Mouse (Mus musculus) forebrain, embryonic 14.5 days (tissue): ENCODE measurements around the gene Anp32a. TPM values are rescaled to one million over a fixed set of nuclear protein-coding genes. Genes with fewer than 3 reads are reported as not detected.

Experiments
- ATAC-seq: fragments of 200-750 bp; cut with Nextera tagmentation; 2 replicates; pipeline ENCODE4 v1.8.0; 2017; ENCODE audit warnings: mild to moderate bottlenecking, moderate library complexity
- DNase-seq: peaks from one replicate; pipeline ENCODE4 v3.0.0-alpha.2; 2015; ENCODE audit warnings: low spot score
- H3K27ac ChIP-seq: fragments of 300-500 bp; sonication (generic); 2 replicates; pipeline ENCODE4 v1.5.1; 2014; ENCODE audit warnings: low read depth, mild to moderate bottlenecking, control low read depth, low read length, moderate library complexity
- H3K27me3 ChIP-seq: fragments of 300-500 bp; sonication (generic); replicated peaks from 2 replicates; pipeline ENCODE4 v1.6.1; 2014; ENCODE audit warnings: low read length, control low read depth, mixed read lengths; ENCODE audit not compliant: control insufficient read depth, insufficient read depth
- H3K36me3 ChIP-seq: fragments of 300-500 bp; sonication (generic); 2 replicates; pipeline ENCODE4 v1.6.1; 2014; ENCODE audit warnings: low read length, control low read depth; ENCODE audit not compliant: control insufficient read depth, insufficient read depth
- H3K4me1 ChIP-seq: fragments of 300-500 bp; sonication (generic); 2 replicates; pipeline ENCODE4 v1.6.1; 2014; ENCODE audit warnings: antibody characterized with exemption, low read length, control low read depth; ENCODE audit not compliant: control insufficient read depth, insufficient read depth
- H3K4me2 ChIP-seq: fragments of 300-500 bp; sonication (generic); 2 replicates; pipeline ENCODE4 v1.6.1; 2014; ENCODE audit warnings: mild to moderate bottlenecking, control low read depth, low read length
- H3K4me3 ChIP-seq: fragments of 300-500 bp; sonication (generic); 2 replicates; pipeline ENCODE4 v1.5.1; 2014; ENCODE audit warnings: low read depth, low read length, control low read depth
- H3K9ac ChIP-seq: fragments of 300-500 bp; sonication (generic); 2 replicates; pipeline ENCODE4 v1.6.1; 2014; ENCODE audit warnings: mild to moderate bottlenecking, low read length, control low read depth, moderate library complexity
- H3K9me3 ChIP-seq: fragments of 300-500 bp; sonication (generic); replicated peaks from 2 replicates; pipeline ENCODE4 v1.6.1; 2016; ENCODE audit warnings: low read length, control low read depth, mixed read lengths; ENCODE audit not compliant: control insufficient read depth
- WGBS: fragments of 180-500 bp; shearing (Covaris S2); extraction: QIAGEN DNeasy Blood & Tissue Kit; methylation state at CpG from one replicate; pipeline ENCODE4 v1.1.7; 2014; 5-methylcytosine and 5-hydroxymethylcytosine counted together
- polyA plus RNA-seq: library from polyadenylated mRNA; unstranded; fragments of >200 nt; fragmentation: Nextera tagmentation; extraction: Ambion mirVana; gene quantifications from 2 replicates; pipeline ENCODE4 v1.2.1, GENCODE M21; 2014

Gene Anp32a
- polyA plus RNA-seq, 1 experiment from 2014 or later, result 118 TPM

- no peak for DNase-seq
- Histone ChIP-seq H3K9ac (no peak overlapping the region), H3K36me3 (peaks cover 67% of the 10 kb centered on the region), H3K27ac (no peak overlapping the region), H3K4me2 (no peak overlapping the region), H3K4me1 (peaks cover 6% of the 10 kb centered on the region), H3K9me3 (no peaks in the 10 kb centered on the region), H3K27me3 (no peaks in the 10 kb centered on the region), H3K4me3 (no peak overlapping the region)
- ATAC-seq, result no peak
- 82% methylated on average over 5 of the region's 5 CpGs for WGBS
Measured at GRCm38 (mm10) chr9:62425265-62425664, 84.2 kb downstream of the Anp32a start.

- peaks cover 69% of the 10 kb centered on the region for H3K36me3 ChIP-seq
- no peak overlapping the region for H3K4me2 ChIP-seq
- 91% methylated on average over 19 of the region's 19 CpGs for whole genome bisulfite sequencing
Measured at GRCm38 (mm10) chr9:62426021-62426420, 84.9 kb downstream of the Anp32a start.

GRCm38 (mm10) chr9:62426531-62426930 is 85.4 kb downstream of the Anp32a start:
- Histone ChIP-seq H3K9ac (no peak overlapping the region), H3K4me1 (no peaks in the 10 kb centered on the region), H3K27ac (no peak overlapping the region), H3K4me2 (no peak overlapping the region), H3K36me3 (peaks cover 69% of the 10 kb centered on the region), H3K4me3 (no peak overlapping the region), H3K27me3 (no peaks in the 10 kb centered on the region), H3K9me3 (no peaks in the 10 kb centered on the region)
- ATAC-seq (no peak), DNase-seq (no peak)
- WGBS, result 94% methylated on average over 6 of the region's 6 CpGs

More at GRCm38 (mm10) chr9:62426021-62426420, 84.9 kb downstream of the Anp32a start:
- DNase-seq (no peak), ATAC-seq (no peak)
- no peaks in the 10 kb centered on the region for H3K9me3 ChIP-seq
- H3K4me3 ChIP-seq, result no peak overlapping the region
- no peaks in the 10 kb centered on the region for H3K27me3 ChIP-seq
- peaks cover 2% of the 10 kb centered on the region for H3K4me1 ChIP-seq
- H3K9ac ChIP-seq, result no peak overlapping the region
- no peak overlapping the region for H3K27ac ChIP-seq

GRCm38 (mm10) chr9:62427010-62427409 is 85.9 kb downstream of the Anp32a start:
- 82% methylated on average over 8 of the region's 8 CpGs for WGBS
- Histone ChIP-seq H3K9ac (no peak overlapping the region), H3K27me3 (no peaks in the 10 kb centered on the region), H3K4me3 (no peak overlapping the region), H3K4me1 (no peaks in the 10 kb centered on the region), H3K27ac (no peak overlapping the region), H3K36me3 (peaks cover 72% of the 10 kb centered on the region), H3K4me2 (no peak overlapping the region), H3K9me3 (no peaks in the 10 kb centered on the region)
- ATAC-seq (no peak), DNase-seq (no peak)

Other genes with a start within 250 kb of the Anp32a start
- gene Glce, start 218.6 kb upstream of the Anp32a start, polyA plus RNA-seq, result 16.0 and 18.5 TPM in 2 replicates
- gene Spesp1, start 59.1 kb upstream of the Anp32a start, polyA plus RNA-seq, result not detected in 2 replicates
- 29.0 and 33.2 TPM in 2 replicates for gene Coro2b, start 195.8 kb downstream of the Anp32a start, polyA plus RNA-seq